Mouse (Mus musculus): Measurements from ENCODE around the gene Srp14. TPM values are rescaled to one million over a fixed set of nuclear protein-coding genes. Genes with fewer than 3 reads are reported as not detected.

Gene Srp14
- polyA plus RNA-seq, 1 experiment = 195 TPM

DNA sequence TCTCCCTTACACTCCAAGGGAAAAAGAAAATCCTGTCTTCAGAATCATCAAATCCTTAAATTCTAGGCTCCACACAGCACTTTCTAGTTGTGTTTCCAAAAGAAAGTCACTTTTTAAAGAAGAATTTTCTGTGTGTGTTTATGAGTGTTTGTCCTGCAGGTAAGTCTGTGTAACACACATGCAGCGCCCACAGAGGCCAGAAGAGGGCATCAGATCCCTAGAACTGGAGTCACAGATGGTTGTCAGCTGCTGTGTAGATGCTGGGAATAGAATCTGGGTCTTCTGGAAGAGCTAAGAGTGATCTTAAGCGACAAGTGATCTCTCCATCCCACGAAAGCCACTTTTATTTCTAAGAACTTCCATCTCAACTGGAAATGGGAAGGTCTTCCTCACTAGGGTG lies 8.3 kb upstream of the Srp14 start:
- peak; percentile 26; the same call in 1 of the 2 replicates for TF ChIP-seq CTCF (IDR thresholded peaks at IDR 0.05; ENCODE audit: borderline replicate concordance, extremely low read depth, insufficient read depth, insufficient read length)
- no peak for TF ChIP-seq POLR2A (IDR thresholded peaks at IDR 0.05; ENCODE audit: borderline replicate concordance, extremely low read depth, insufficient read depth, insufficient read length, poor library complexity, severe bottlenecking)
- no peak for DNase-seq (ENCODE audit: low read depth)

DNA sequence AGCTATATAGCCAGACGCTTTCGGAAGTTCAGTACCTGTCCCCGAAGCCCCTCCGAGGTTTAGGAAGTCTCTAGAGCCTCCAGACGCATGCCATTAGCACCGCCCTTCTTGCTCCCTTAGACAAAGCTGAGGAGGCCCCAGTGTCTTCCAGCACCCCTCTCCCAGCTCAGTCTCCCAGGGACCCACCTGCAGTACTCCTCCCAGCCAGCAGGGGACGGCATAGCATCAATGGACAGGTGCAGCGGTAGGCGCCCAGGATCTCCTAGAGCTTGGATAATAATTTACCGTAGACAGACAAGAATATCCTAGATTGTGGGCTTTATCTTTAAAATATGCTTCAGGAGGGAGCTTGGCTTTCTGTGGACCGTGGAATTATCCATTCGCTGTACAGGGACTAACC lies 7.4 kb upstream of the Srp14 start:
- DNase-seq (ENCODE audit: low read depth) = peak; percentile 64

DNA sequence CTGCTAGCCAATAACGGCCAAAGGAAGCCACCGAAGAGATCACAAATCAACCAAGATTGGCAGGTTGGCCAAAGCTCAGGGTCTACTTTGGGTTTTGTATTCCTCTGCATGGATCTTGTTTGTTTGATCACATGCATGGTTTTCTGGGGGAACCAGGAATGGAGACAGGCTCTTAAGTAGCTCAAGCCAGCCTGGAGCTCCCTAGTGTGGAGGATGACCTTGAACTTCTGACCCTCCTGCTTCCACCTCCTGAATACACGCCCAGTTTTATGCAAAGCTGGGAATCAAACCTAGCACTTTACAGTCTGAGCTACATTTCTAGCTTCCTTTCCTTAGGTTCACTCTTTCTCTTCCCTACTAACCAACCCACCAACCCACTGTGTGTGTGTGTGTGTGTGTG lies 5.9 kb upstream of the Srp14 start:
- no peak for DNase-seq (ENCODE audit: low read depth)
- no peak for TF ChIP-seq CTCF (IDR thresholded peaks at IDR 0.05; ENCODE audit: borderline replicate concordance, extremely low read depth, insufficient read depth, insufficient read length)
- TF ChIP-seq POLR2A (IDR thresholded peaks at IDR 0.05; ENCODE audit: borderline replicate concordance, extremely low read depth, insufficient read depth, insufficient read length, poor library complexity, severe bottlenecking) = no peak

More for the DNA sequence above, 7.4 kb upstream of the Srp14 start:
- TF ChIP-seq POLR2A (IDR thresholded peaks at IDR 0.05; ENCODE audit: borderline replicate concordance, extremely low read depth, insufficient read depth, insufficient read length, poor library complexity, severe bottlenecking) (no peak), CTCF (IDR thresholded peaks at IDR 0.05; ENCODE audit: borderline replicate concordance, extremely low read depth, insufficient read depth, insufficient read length) (peak; percentile 98)

DNA sequence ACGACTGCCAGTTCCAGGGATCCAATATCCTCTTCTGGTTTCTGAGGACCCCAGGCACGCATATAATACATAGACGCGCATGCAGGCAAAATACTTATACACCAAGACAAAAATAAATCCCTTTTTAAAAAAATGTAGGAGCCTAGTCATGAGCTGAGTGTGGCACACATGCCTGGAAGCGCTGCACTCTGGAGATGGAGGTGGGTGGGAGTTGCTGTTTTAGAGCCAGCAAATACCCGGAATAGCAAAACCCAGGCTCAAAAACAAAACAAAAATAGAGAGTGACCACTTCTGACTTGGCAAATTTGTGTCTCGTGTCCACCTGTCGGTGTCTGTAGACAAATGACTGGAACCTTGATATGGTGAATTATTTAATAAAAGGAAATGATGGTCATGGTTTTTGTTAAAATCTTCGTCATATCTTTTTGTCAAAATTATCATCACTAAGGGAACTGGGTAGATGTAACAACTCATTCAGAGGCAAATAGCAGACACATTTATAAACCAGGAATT lies 4.9 kb upstream of the Srp14 start:
- DNase-seq (ENCODE audit: low read depth) = no peak
- TF ChIP-seq POLR2A (IDR thresholded peaks at IDR 0.05; ENCODE audit: borderline replicate concordance, extremely low read depth, insufficient read depth, insufficient read length, poor library complexity, severe bottlenecking) (no peak), CTCF (IDR thresholded peaks at IDR 0.05; ENCODE audit: borderline replicate concordance, extremely low read depth, insufficient read depth, insufficient read length) (no peak)

DNA sequence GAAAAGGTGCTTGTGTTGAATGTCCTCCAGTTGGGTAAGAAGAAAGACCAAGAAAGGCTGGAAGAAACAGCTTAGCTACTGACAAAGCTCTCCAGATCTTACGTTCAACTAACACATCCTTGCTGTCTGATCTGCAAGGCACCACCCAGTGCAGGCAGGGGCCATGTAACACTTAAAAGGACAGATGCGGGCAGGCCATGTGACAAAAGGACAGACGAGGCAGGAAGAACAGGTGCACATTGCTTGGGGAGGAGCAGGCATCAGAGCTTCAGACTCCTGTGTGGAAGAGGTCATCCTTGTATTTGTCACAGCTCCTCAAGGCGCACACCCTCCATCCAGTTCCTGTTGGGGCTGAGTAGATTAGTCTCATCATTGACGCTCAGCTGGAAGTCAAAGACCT lies 3.5 kb upstream of the Srp14 start:
- TF ChIP-seq CTCF (IDR thresholded peaks at IDR 0.05; ENCODE audit: borderline replicate concordance, extremely low read depth, insufficient read depth, insufficient read length) (no peak), POLR2A (IDR thresholded peaks at IDR 0.05; ENCODE audit: borderline replicate concordance, extremely low read depth, insufficient read depth, insufficient read length, poor library complexity, severe bottlenecking) (no peak)
- DNase-seq (ENCODE audit: low read depth) = no peak

DNA sequence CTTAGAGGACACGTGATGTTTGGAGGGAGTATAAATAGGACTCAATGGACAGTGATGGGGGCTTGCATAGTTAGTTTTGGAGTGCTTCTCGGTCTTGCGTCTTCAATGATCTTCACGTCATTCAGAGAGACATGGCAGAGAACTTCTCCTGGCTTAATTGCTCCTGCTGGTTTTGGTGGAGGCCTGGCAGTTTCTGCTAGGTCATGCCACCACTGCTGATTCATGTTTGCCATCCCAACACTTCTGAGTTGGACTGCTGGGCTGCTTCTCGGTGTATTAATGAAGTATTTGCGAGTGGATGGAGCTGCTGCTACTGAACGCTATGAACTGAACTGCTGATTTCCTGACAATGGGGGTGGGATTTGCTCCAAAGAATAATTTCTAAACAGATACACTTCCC lies 1.4 kb upstream of the Srp14 start:
- no peak for DNase-seq (ENCODE audit: low read depth)
- no peak for TF ChIP-seq CTCF (IDR thresholded peaks at IDR 0.05; ENCODE audit: borderline replicate concordance, extremely low read depth, insufficient read depth, insufficient read length)
- TF ChIP-seq POLR2A (IDR thresholded peaks at IDR 0.05; ENCODE audit: borderline replicate concordance, extremely low read depth, insufficient read depth, insufficient read length, poor library complexity, severe bottlenecking) = no peak

DNA sequence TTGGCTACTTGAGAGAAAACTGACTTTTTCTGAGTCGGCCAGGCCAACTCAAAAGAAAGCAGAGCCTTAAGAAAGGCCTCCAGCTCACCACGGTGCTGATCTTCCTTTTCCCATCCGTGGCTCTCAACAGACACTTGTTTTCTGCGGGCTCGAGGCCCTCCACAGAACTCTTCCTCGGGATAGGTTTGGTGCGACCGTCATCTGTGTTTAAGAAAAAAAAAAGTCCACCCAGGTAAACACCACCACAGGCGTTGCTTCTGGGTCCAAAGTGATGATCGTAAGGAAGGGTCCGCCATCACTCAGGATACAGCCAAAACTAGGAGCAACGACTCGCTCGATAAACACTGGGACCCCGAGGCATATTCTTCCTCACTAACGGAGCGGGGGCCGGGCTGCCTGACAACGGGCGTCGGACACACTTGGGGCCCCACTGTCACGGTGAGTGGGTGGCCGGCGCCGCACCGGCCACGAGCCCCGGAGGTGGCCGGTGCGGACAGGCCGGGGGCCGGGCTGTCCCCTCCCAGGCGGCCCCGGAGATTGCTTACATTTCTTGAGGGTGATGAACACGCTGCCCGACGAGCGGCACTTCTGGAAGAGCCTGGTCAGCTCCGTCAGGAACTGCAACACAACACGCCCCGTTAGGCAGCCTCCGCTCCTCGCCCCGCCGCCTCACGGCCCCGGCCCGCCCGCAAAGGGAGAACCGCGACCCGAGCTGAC lies 520 bp downstream of the Srp14 start:
- DNase-seq (ENCODE audit: low read depth) = no peak
- TF ChIP-seq POLR2A (IDR thresholded peaks at IDR 0.05; ENCODE audit: borderline replicate concordance, extremely low read depth, insufficient read depth, insufficient read length, poor library complexity, severe bottlenecking) (no peak), CTCF (IDR thresholded peaks at IDR 0.05; ENCODE audit: borderline replicate concordance, extremely low read depth, insufficient read depth, insufficient read length) (no peak)

DNA sequence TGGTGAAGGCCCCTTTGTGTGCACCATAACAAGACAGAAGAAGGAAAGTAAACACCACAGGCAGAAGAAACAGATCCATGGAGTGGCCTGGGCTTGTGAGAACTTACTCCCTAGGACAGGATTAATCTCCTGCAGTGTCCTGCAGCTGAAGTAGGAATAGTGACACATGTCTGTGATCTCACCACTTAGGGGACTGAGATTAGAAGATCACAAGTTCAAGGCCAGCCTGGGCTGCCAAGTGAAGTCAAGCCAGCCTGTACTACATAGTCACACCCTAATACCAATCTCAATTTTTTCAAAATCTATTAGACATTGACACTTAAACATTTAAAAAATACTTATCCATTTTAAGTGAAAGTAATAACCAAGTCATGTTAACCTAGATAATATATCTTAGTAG lies 11.2 kb downstream of the Srp14 start:
- TF ChIP-seq CTCF (IDR thresholded peaks at IDR 0.05; ENCODE audit: borderline replicate concordance, extremely low read depth, insufficient read depth, insufficient read length) = no peak
- no peak for TF ChIP-seq POLR2A (IDR thresholded peaks at IDR 0.05; ENCODE audit: borderline replicate concordance, extremely low read depth, insufficient read depth, insufficient read length, poor library complexity, severe bottlenecking)
- no peak for DNase-seq (ENCODE audit: low read depth)

DNA sequence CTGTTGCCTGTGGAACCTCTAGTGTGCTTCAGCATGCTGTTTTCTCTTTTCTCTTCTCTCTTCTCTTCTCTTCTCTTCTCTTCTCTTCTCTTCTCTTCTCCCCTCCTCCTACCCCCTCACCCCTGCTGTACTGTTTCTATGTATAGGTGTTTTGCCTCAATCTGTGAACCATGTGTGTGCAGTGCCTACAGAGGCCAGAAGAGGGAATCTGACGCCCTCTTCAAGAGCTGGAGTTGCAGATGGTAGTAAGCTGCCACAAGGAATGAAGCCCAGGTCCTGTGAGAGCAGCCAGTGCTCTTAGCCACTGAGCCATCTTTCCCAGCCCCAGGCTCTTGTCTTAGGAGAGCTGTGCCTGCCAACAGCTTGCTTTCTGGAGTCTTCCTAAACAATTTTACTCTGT lies 12.9 kb downstream of the Srp14 start:
- TF ChIP-seq CTCF (IDR thresholded peaks at IDR 0.05; ENCODE audit: borderline replicate concordance, extremely low read depth, insufficient read depth, insufficient read length) (peak; percentile 11; the same call in 1 of the 2 replicates), POLR2A (IDR thresholded peaks at IDR 0.05; ENCODE audit: borderline replicate concordance, extremely low read depth, insufficient read depth, insufficient read length, poor library complexity, severe bottlenecking) (no peak)
- DNase-seq (ENCODE audit: low read depth) = no peak

DNA sequence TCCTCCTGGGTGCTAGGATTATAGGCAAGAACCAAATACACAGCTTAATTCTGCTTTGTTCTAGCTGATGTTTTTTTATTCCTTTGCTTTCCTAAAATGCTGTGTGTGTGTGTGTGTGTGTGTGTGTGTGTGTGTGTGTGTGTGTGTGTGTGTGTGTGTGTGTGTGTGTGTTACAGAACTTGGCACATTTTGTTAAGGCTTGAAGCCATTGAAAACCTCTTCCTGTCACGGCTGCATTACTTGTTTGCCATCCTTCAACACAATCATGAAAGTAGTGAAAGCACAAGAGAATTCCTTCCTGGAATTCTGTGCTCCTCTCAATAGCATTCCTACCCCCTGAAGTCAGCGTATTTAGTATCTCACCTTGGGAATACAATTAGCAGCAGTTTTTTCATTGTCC lies 13.6 kb downstream of the Srp14 start:
- no peak for DNase-seq (ENCODE audit: low read depth)
- TF ChIP-seq CTCF (IDR thresholded peaks at IDR 0.05; ENCODE audit: borderline replicate concordance, extremely low read depth, insufficient read depth, insufficient read length) (no peak), POLR2A (IDR thresholded peaks at IDR 0.05; ENCODE audit: borderline replicate concordance, extremely low read depth, insufficient read depth, insufficient read length, poor library complexity, severe bottlenecking) (no peak)

DNA sequence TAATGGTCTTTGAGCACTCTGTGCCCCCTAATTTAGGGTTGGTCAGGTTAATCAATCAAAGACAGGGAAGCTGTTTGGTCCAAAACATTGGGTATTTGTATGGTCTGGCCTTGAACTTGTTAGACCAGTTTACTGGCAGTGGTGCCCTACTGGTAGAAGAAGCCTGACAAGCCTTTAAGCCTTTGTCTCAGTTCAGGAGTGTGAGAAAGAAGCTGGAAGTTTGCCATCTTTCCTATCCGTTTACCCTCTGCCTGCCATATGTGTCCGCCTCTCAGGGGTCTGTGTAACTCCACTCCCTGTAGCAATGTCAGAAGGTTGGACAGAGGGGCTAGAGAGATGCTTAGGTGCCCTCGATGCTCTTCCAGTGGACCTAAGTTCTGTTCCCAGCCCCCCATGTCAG lies 15.1 kb downstream of the Srp14 start:
- TF ChIP-seq CTCF (IDR thresholded peaks at IDR 0.05; ENCODE audit: borderline replicate concordance, extremely low read depth, insufficient read depth, insufficient read length) (no peak), POLR2A (IDR thresholded peaks at IDR 0.05; ENCODE audit: borderline replicate concordance, extremely low read depth, insufficient read depth, insufficient read length, poor library complexity, severe bottlenecking) (no peak)

DNA sequence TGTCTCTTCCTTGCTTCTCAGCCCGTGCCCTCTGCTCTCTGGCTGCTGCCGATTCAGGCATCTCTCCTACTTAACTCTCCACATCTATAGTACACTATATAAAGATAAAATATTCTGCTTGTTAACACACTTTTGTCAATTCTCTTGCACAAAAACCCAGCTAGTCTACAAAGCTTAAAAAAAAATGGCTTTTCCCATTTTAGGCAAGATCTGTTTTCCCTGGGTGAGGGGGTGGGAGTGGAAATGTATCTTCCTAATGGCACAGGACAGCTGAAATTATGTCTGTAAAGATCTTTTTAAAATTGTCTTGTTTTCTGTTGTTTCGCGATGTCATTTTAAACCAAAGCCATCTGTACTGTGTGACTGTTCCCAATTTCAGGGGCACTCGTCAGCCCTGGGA lies 16.0 kb downstream of the Srp14 start:
- DNase-seq (ENCODE audit: low read depth) = no peak
- TF ChIP-seq CTCF (IDR thresholded peaks at IDR 0.05; ENCODE audit: borderline replicate concordance, extremely low read depth, insufficient read depth, insufficient read length) (no peak), POLR2A (IDR thresholded peaks at IDR 0.05; ENCODE audit: borderline replicate concordance, extremely low read depth, insufficient read depth, insufficient read length, poor library complexity, severe bottlenecking) (no peak)

More for the DNA sequence above, 15.1 kb downstream of the Srp14 start:
- no peak for DNase-seq (ENCODE audit: low read depth)
